Mouse (Mus musculus): ENCODE measurements around the gene St6galnac3. TPM values are rescaled to one million over a fixed set of nuclear protein-coding genes. Genes with fewer than 3 reads are reported as not detected.

St6galnac3 gene
- polyA plus RNA-seq, 1 experiment from 2014 or later, result 23.7 TPM

- no peak overlapping the region for H3K4me2 ChIP-seq (ENCODE audit: low read length)
- no peaks in the 10 kb centered on the region for H3K36me3 ChIP-seq (ENCODE audit: control insufficient read depth, insufficient read depth, low read length)
- H3K9ac ChIP-seq (ENCODE audit: low read length), result no peak overlapping the region
- H3K4me1 ChIP-seq (ENCODE audit: control insufficient read depth in 2 of 2, insufficient read depth in 2 of 2, low read length in 2 of 2), result no peaks in the 10 kb centered on the region
- H3K4me3 ChIP-seq (ENCODE audit: control insufficient read depth in 1 of 2, insufficient read depth in 1 of 2, low read depth in 1 of 2, low read length in 2 of 2), result no peak overlapping the region
- no peaks in the 10 kb centered on the region for H3K9me3 ChIP-seq (ENCODE audit: control insufficient read depth, low read length)
- H3K27ac ChIP-seq (replicated peaks in 1 of 2; ENCODE audit: control insufficient read depth in 1 of 2, insufficient read depth in 1 of 2, low read depth in 2 of 2, low read length in 2 of 2), result no peak overlapping the region
- ATAC-seq (ENCODE audit: insufficient number of reproducible peaks, insufficient read depth, low FRiP score, low read depth), result no peak
- 73% methylated on average over 8 of the region's 8 CpGs for WGBS
- H3K27me3 ChIP-seq (ENCODE audit: control insufficient read depth, insufficient read depth, low read length), result no peaks in the 10 kb centered on the region
These were observed 76.3 kb downstream of the St6galnac3 start for GRCm38 (mm10) chr3:153648713-153649112.

DNA sequence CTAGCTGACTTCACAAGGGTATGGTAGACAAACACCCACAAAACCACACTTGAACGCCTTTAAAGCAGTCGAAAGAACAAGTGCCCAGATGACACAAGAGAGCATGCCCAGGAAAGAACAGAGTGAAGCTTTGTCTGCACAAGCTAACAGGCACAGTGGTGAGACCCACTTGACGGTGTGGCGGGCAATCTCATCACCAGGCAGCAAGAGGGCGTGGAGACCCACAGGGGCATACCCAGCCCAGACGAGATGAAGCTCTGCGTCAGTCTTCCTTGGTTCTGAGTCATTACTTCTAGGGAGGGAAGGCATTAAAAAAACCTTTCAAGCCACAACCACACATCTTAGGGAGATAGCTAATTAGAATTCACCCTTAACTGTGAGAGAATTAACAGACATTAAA is 79.2 kb downstream of the St6galnac3 start:
- H3K27ac ChIP-seq (replicated peaks in 1 of 2; ENCODE audit: control insufficient read depth in 1 of 2, insufficient read depth in 1 of 2, low read depth in 2 of 2, low read length in 2 of 2), result no peak overlapping the region
- WGBS, result 58% methylated on average over 7 of the region's 7 CpGs
- no peak overlapping the region for H3K4me3 ChIP-seq (ENCODE audit: control insufficient read depth in 1 of 2, insufficient read depth in 1 of 2, low read depth in 1 of 2, low read length in 2 of 2)
- no peaks in the 10 kb centered on the region for H3K27me3 ChIP-seq (ENCODE audit: control insufficient read depth, insufficient read depth, low read length)
- no peak overlapping the region for H3K9ac ChIP-seq (ENCODE audit: low read length)
- H3K4me1 ChIP-seq (ENCODE audit: control insufficient read depth in 2 of 2, insufficient read depth in 2 of 2, low read length in 2 of 2), result no peaks in the 10 kb centered on the region
- no peaks in the 10 kb centered on the region for H3K36me3 ChIP-seq (ENCODE audit: control insufficient read depth, insufficient read depth, low read length)
- H3K9me3 ChIP-seq (ENCODE audit: control insufficient read depth, low read length), result no peaks in the 10 kb centered on the region
- no peak for ATAC-seq (ENCODE audit: insufficient number of reproducible peaks, insufficient read depth, low FRiP score, low read depth)
- no peak overlapping the region for H3K4me2 ChIP-seq (ENCODE audit: low read length)

DNA sequence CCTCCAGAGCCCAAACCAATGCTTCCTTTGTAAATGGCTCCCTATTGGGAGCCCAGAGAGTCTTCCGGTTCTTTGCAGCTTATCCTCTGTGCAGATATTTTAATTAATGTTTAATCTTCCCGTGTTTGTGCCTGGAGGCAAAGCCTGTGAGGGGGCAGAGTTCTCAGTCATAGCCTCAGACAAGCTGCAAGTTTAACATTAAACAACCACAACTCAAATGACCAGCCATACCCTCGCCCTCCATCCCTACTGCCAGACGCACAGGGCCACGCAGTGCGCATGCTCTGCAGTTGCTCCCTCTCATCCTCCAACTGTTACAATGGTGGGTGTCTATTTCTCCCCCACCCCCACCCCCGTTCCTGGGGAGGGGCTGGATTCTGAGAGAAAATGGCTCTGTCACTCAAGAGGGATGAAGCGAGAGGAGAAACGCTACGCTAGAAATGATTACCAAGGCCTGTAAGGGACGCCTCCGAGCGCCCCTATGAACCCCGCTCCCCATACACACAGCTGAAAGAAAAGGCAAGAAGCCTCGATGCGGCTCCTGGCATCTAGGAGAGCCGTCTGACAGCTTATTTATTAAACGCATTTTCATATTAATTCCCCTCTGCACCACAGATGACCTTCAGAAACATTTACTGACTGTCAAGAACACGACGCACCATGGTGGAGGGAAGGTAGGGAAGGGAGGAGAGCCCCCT is 81.0 kb downstream of the St6galnac3 start:
- H3K4me1 ChIP-seq (ENCODE audit: control insufficient read depth in 2 of 2, insufficient read depth in 2 of 2, low read length in 2 of 2), result no peaks in the 10 kb centered on the region
- H3K36me3 ChIP-seq (ENCODE audit: control insufficient read depth, insufficient read depth, low read length), result no peaks in the 10 kb centered on the region
- 88% methylated on average over 20 of the region's 20 CpGs for WGBS
- no peak overlapping the region for H3K9ac ChIP-seq (ENCODE audit: low read length)
- no peak overlapping the region for H3K4me2 ChIP-seq (ENCODE audit: low read length)
- no peak overlapping the region for H3K4me3 ChIP-seq (ENCODE audit: control insufficient read depth in 1 of 2, insufficient read depth in 1 of 2, low read depth in 1 of 2, low read length in 2 of 2)
- no peaks in the 10 kb centered on the region for H3K27me3 ChIP-seq (ENCODE audit: control insufficient read depth, insufficient read depth, low read length)
- H3K9me3 ChIP-seq (ENCODE audit: control insufficient read depth, low read length), result no peaks in the 10 kb centered on the region
- no peak for ATAC-seq (ENCODE audit: insufficient number of reproducible peaks, insufficient read depth, low FRiP score, low read depth)
- H3K27ac ChIP-seq (replicated peaks in 1 of 2; ENCODE audit: control insufficient read depth in 1 of 2, insufficient read depth in 1 of 2, low read depth in 2 of 2, low read length in 2 of 2), result no peak overlapping the region

DNA sequence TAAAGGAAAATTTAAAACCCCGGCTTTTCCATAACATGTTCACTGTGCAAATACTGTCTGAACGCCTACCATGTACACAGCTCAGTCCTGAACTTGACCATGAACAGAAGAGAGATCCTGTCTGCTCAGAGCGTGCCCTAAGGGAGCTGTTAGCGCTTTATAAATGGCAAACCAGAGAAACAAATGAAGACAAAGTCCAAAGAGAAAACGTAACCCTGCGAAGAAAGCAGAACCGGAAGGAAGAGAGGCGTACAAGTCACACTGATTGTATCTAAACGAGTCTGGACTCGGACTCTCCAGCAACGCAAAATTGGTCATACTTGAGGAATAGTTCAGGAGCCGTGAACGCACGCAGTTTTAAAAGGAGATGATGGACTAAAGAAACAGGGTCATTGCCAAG is 82.1 kb downstream of the St6galnac3 start:
- Histone ChIP-seq H3K4me1 (ENCODE audit: control insufficient read depth in 2 of 2, insufficient read depth in 2 of 2, low read length in 2 of 2) (no peaks in the 10 kb centered on the region), H3K27me3 (ENCODE audit: control insufficient read depth, insufficient read depth, low read length) (no peaks in the 10 kb centered on the region), H3K9me3 (ENCODE audit: control insufficient read depth, low read length) (no peaks in the 10 kb centered on the region), H3K9ac (ENCODE audit: low read length) (no peak overlapping the region), H3K4me3 (ENCODE audit: control insufficient read depth in 1 of 2, insufficient read depth in 1 of 2, low read depth in 1 of 2, low read length in 2 of 2) (no peak overlapping the region), H3K36me3 (ENCODE audit: control insufficient read depth, insufficient read depth, low read length) (no peaks in the 10 kb centered on the region), H3K4me2 (ENCODE audit: low read length) (no peak overlapping the region), H3K27ac (replicated peaks in 1 of 2; ENCODE audit: control insufficient read depth in 1 of 2, insufficient read depth in 1 of 2, low read depth in 2 of 2, low read length in 2 of 2) (no peak overlapping the region)
- ATAC-seq (ENCODE audit: insufficient number of reproducible peaks, insufficient read depth, low FRiP score, low read depth), result no peak
- WGBS, result 92% methylated on average over 14 of the region's 14 CpGs

DNA sequence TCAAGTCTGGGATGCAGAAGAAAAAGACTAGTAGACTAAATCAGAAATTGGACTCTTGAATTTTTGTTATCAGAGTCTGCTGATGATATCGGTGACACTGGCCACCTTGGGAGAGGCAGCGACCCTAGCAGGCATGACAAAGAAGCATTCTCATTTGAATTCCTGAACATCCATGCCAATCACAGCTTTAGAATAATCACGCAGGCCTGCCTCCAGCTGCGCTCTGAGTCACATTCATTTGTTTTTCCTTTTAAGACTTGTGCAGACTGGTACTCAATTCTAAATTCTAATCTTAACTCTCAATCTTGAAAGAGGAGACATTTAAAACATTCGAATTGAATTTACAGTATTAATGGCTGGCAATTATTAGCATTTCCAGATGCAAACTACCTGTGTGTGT is 83.2 kb downstream of the St6galnac3 start:
- Histone ChIP-seq H3K27me3 (ENCODE audit: control insufficient read depth, insufficient read depth, low read length) (no peaks in the 10 kb centered on the region), H3K27ac (replicated peaks in 1 of 2; ENCODE audit: control insufficient read depth in 1 of 2, insufficient read depth in 1 of 2, low read depth in 2 of 2, low read length in 2 of 2) (no peak overlapping the region), H3K9me3 (ENCODE audit: control insufficient read depth, low read length) (no peaks in the 10 kb centered on the region), H3K9ac (ENCODE audit: low read length) (no peak overlapping the region), H3K36me3 (ENCODE audit: control insufficient read depth, insufficient read depth, low read length) (no peaks in the 10 kb centered on the region), H3K4me2 (ENCODE audit: low read length) (no peak overlapping the region), H3K4me3 (ENCODE audit: control insufficient read depth in 1 of 2, insufficient read depth in 1 of 2, low read depth in 1 of 2, low read length in 2 of 2) (no peak overlapping the region), H3K4me1 (ENCODE audit: control insufficient read depth in 2 of 2, insufficient read depth in 2 of 2, low read length in 2 of 2) (no peaks in the 10 kb centered on the region)
- 83% methylated on average over 5 of the region's 5 CpGs for WGBS
- no peak for ATAC-seq (ENCODE audit: insufficient number of reproducible peaks, insufficient read depth, low FRiP score, low read depth)

DNA sequence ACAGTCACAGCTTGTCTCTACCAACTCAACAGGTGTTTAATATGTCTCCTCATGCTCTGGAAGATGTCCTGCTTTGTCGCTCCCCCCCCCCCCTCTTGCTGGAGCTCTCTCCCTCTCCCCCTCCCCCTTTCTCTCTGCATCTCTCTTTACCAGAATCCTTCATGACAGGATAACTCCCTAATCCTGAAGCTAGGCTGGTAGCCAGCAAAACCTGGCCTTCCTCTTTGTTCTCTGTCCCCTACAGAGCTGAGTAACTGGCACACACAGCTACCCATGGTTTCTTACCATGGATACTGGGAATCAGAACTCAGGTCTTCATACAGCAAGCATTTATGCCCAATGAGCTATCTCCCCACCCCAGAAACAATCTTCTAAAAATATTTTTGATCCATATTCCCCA is 87.6 kb downstream of the St6galnac3 start:
- 60% methylated on average over 1 of the region's 1 CpGs for WGBS
- H3K36me3 ChIP-seq (ENCODE audit: control insufficient read depth, insufficient read depth, low read length), result no peaks in the 10 kb centered on the region
- ATAC-seq (ENCODE audit: insufficient number of reproducible peaks, insufficient read depth, low FRiP score, low read depth), result no peak
- H3K4me1 ChIP-seq (ENCODE audit: control insufficient read depth in 2 of 2, insufficient read depth in 2 of 2, low read length in 2 of 2), result no peaks in the 10 kb centered on the region
- no peak overlapping the region for H3K9ac ChIP-seq (ENCODE audit: low read length)
- no peaks in the 10 kb centered on the region for H3K27me3 ChIP-seq (ENCODE audit: control insufficient read depth, insufficient read depth, low read length)
- H3K27ac ChIP-seq (replicated peaks in 1 of 2; ENCODE audit: control insufficient read depth in 1 of 2, insufficient read depth in 1 of 2, low read depth in 2 of 2, low read length in 2 of 2), result no peak overlapping the region
- no peak overlapping the region for H3K4me2 ChIP-seq (ENCODE audit: low read length)
- H3K4me3 ChIP-seq (ENCODE audit: control insufficient read depth in 1 of 2, insufficient read depth in 1 of 2, low read depth in 1 of 2, low read length in 2 of 2), result no peak overlapping the region
- H3K9me3 ChIP-seq (ENCODE audit: control insufficient read depth, low read length), result no peaks in the 10 kb centered on the region

- Histone ChIP-seq H3K4me2 (ENCODE audit: low read length) (no peak overlapping the region), H3K9me3 (ENCODE audit: control insufficient read depth, low read length) (no peaks in the 10 kb centered on the region), H3K27me3 (ENCODE audit: control insufficient read depth, insufficient read depth, low read length) (no peaks in the 10 kb centered on the region), H3K4me3 (ENCODE audit: control insufficient read depth in 1 of 2, insufficient read depth in 1 of 2, low read depth in 1 of 2, low read length in 2 of 2) (no peak overlapping the region), H3K4me1 (ENCODE audit: control insufficient read depth in 2 of 2, insufficient read depth in 2 of 2, low read length in 2 of 2) (peaks cover 0 to 1% of the 10 kb centered on the region in 2 experiments; a peak in 1 of 4 replicates), H3K9ac (ENCODE audit: low read length) (no peak overlapping the region), H3K36me3 (ENCODE audit: control insufficient read depth, insufficient read depth, low read length) (no peaks in the 10 kb centered on the region), H3K27ac (replicated peaks in 1 of 2; ENCODE audit: control insufficient read depth in 1 of 2, insufficient read depth in 1 of 2, low read depth in 2 of 2, low read length in 2 of 2) (no peak overlapping the region)
- no peak for ATAC-seq (ENCODE audit: insufficient number of reproducible peaks, insufficient read depth, low FRiP score, low read depth)
- 68% methylated on average over 7 of the region's 7 CpGs for WGBS
These were observed 88.2 kb downstream of the St6galnac3 start for GRCm38 (mm10) chr3:153636804-153637153.

Measured in heart, embryonic 14.5 days (tissue).